Mouse (Mus musculus): ENCODE results near the gene Top2a. TPM values are rescaled to one million over a fixed set of nuclear protein-coding genes. Genes with fewer than 3 reads are reported as not detected.

The Top2a gene
- polyA plus RNA-seq, 1 experiment from 2014 or later = 300 TPM

- Histone ChIP-seq H3K36me3 (ENCODE audit: control insufficient read depth, insufficient read depth, low read length) (peaks cover 2% of the 10 kb centered on the region; the same call in 1 of the 2 replicates), H3K9ac (ENCODE audit: low read depth, low read length) (peak overlapping the region; percentile 76), H3K9me3 (ENCODE audit: control insufficient read depth, low read length) (no peaks in the 10 kb centered on the region), H3K4me2 (replicated peaks; ENCODE audit: low read depth, low read length) (peak overlapping the region; percentile 99), H3K27ac (ENCODE audit: low read depth, low read length) (peak overlapping the region; percentile 70), H3K4me1 (ENCODE audit: control insufficient read depth, insufficient read depth, low read length) (peaks cover 68% of the 10 kb centered on the region), H3K27me3 (ENCODE audit: control insufficient read depth, insufficient read depth, low read length) (no peaks in the 10 kb centered on the region), H3K4me3 (ENCODE audit: low read length) (peak overlapping the region; percentile 75)
- peak; percentile 18; the same call in 1 of the 2 replicates for ATAC-seq (ENCODE audit: low FRiP score, low TSS enrichment)
- WGBS = under 1% methylated on average over 40 of the region's 43 CpGs
Measured at GRCm38 (mm10) chr11:98959437-98960312, 64.3 kb downstream of the Top2a start.

- no peak for ATAC-seq (ENCODE audit: low FRiP score, low TSS enrichment)
- Histone ChIP-seq H3K27me3 (ENCODE audit: control insufficient read depth, insufficient read depth, low read length) (no peaks in the 10 kb centered on the region), H3K4me1 (ENCODE audit: control insufficient read depth, insufficient read depth, low read length) (peaks cover 63% of the 10 kb centered on the region), H3K4me2 (replicated peaks; ENCODE audit: low read depth, low read length) (no peak overlapping the region), H3K27ac (ENCODE audit: low read depth, low read length) (no peak overlapping the region), H3K9ac (ENCODE audit: low read depth, low read length) (0 out of 2 replicates have a peak overlapping the region, but pooled peaks have one; percentile 2), H3K36me3 (ENCODE audit: control insufficient read depth, insufficient read depth, low read length) (peaks cover 11% of the 10 kb centered on the region; the same call in 1 of the 2 replicates), H3K9me3 (ENCODE audit: control insufficient read depth, low read length) (no peaks in the 10 kb centered on the region), H3K4me3 (ENCODE audit: low read length) (no peak overlapping the region)
- 78% methylated on average over 10 of the region's 10 CpGs for WGBS
Measured at GRCm38 (mm10) chr11:98956340-98956739, 67.6 kb downstream of the Top2a start.

GRCm38 (mm10) chr11:98955707-98956235 is 68.2 kb downstream of the Top2a start:
- WGBS = 23% methylated on average over 7 of the region's 7 CpGs
- peaks cover 12% of the 10 kb centered on the region for H3K36me3 ChIP-seq (ENCODE audit: control insufficient read depth, insufficient read depth, low read length)
- H3K4me2 ChIP-seq (replicated peaks; ENCODE audit: low read depth, low read length) = no peak overlapping the region
- H3K27me3 ChIP-seq (ENCODE audit: control insufficient read depth, insufficient read depth, low read length) = no peaks in the 10 kb centered on the region
- no peak overlapping the region for H3K9ac ChIP-seq (ENCODE audit: low read depth, low read length)
- no peak for ATAC-seq (ENCODE audit: low FRiP score, low TSS enrichment)
- no peaks in the 10 kb centered on the region for H3K9me3 ChIP-seq (ENCODE audit: control insufficient read depth, low read length)
- H3K27ac ChIP-seq (ENCODE audit: low read depth, low read length) = peak overlapping the region; percentile 51; the same call in 1 of the 2 replicates
- no peak overlapping the region for H3K4me3 ChIP-seq (ENCODE audit: low read length)
- peaks cover 63% of the 10 kb centered on the region for H3K4me1 ChIP-seq (ENCODE audit: control insufficient read depth, insufficient read depth, low read length)

- Histone ChIP-seq H3K36me3 (ENCODE audit: control insufficient read depth, insufficient read depth, low read length) (peaks cover 19% of the 10 kb centered on the region), H3K4me2 (replicated peaks; ENCODE audit: low read depth, low read length) (peak overlapping the region; percentile 9), H3K4me1 (ENCODE audit: control insufficient read depth, insufficient read depth, low read length) (peaks cover 66% of the 10 kb centered on the region), H3K27me3 (ENCODE audit: control insufficient read depth, insufficient read depth, low read length) (no peaks in the 10 kb centered on the region), H3K9ac (ENCODE audit: low read depth, low read length) (0 out of 2 replicates have a peak overlapping the region, but pooled peaks have one; percentile 20), H3K27ac (ENCODE audit: low read depth, low read length) (peak overlapping the region; percentile 51), H3K4me3 (ENCODE audit: low read length) (peak overlapping the region; percentile 6; the same call in 1 of the 2 replicates), H3K9me3 (ENCODE audit: control insufficient read depth, low read length) (no peaks in the 10 kb centered on the region)
- WGBS = 18% methylated on average over 17 of the region's 17 CpGs
- peak; percentile 43 for ATAC-seq (ENCODE audit: low FRiP score, low TSS enrichment)
Measured at GRCm38 (mm10) chr11:98954801-98955706, 68.9 kb downstream of the Top2a start.

- peaks cover 60% of the 10 kb centered on the region for H3K4me1 ChIP-seq (ENCODE audit: control insufficient read depth, insufficient read depth, low read length)
- H3K9ac ChIP-seq (ENCODE audit: low read depth, low read length) = 0 out of 2 replicates have a peak overlapping the region, but pooled peaks have one; percentile 20
- H3K27me3 ChIP-seq (ENCODE audit: control insufficient read depth, insufficient read depth, low read length) = no peaks in the 10 kb centered on the region
- no peaks in the 10 kb centered on the region for H3K9me3 ChIP-seq (ENCODE audit: control insufficient read depth, low read length)
- 3% methylated on average over 10 of the region's 10 CpGs for WGBS
- peaks cover 20% of the 10 kb centered on the region for H3K36me3 ChIP-seq (ENCODE audit: control insufficient read depth, insufficient read depth, low read length)
- peak overlapping the region; percentile 6; the same call in 1 of the 2 replicates for H3K4me3 ChIP-seq (ENCODE audit: low read length)
- ATAC-seq (ENCODE audit: low FRiP score, low TSS enrichment) = peak; percentile 79
- H3K27ac ChIP-seq (ENCODE audit: low read depth, low read length) = peak overlapping the region; percentile 51
- H3K4me2 ChIP-seq (replicated peaks; ENCODE audit: low read depth, low read length) = peak overlapping the region; percentile 9
Measured at GRCm38 (mm10) chr11:98954373-98954772, 69.6 kb downstream of the Top2a start.

- peak overlapping the region; percentile 51; the same call in 1 of the 2 replicates for H3K27ac ChIP-seq (ENCODE audit: low read depth, low read length)
- no peak for ATAC-seq (ENCODE audit: low FRiP score, low TSS enrichment)
- H3K9me3 ChIP-seq (ENCODE audit: control insufficient read depth, low read length) = no peaks in the 10 kb centered on the region
- peaks cover 55% of the 10 kb centered on the region for H3K4me1 ChIP-seq (ENCODE audit: control insufficient read depth, insufficient read depth, low read length)
- no peak overlapping the region for H3K4me3 ChIP-seq (ENCODE audit: low read length)
- H3K9ac ChIP-seq (ENCODE audit: low read depth, low read length) = no peak overlapping the region
- H3K36me3 ChIP-seq (ENCODE audit: control insufficient read depth, insufficient read depth, low read length) = peaks cover 20% of the 10 kb centered on the region
- H3K4me2 ChIP-seq (replicated peaks; ENCODE audit: low read depth, low read length) = no peak overlapping the region; the same call in 1 of the 2 replicates
- H3K27me3 ChIP-seq (ENCODE audit: control insufficient read depth, insufficient read depth, low read length) = no peaks in the 10 kb centered on the region
- WGBS = 28% methylated on average over 13 of the region's 13 CpGs
Measured at GRCm38 (mm10) chr11:98953835-98954320, 70.1 kb downstream of the Top2a start.

GRCm38 (mm10) chr11:98953361-98953760 is 70.6 kb downstream of the Top2a start:
- no peak overlapping the region for H3K27ac ChIP-seq (ENCODE audit: low read depth, low read length)
- WGBS = 8% methylated on average over 2 of the region's 2 CpGs

GRCm38 (mm10) chr11:98952736-98953135 is 71.3 kb downstream of the Top2a start:
- Histone ChIP-seq H3K9ac (ENCODE audit: low read depth, low read length) (no peak overlapping the region), H3K4me1 (ENCODE audit: control insufficient read depth, insufficient read depth, low read length) (peaks cover 56% of the 10 kb centered on the region), H3K9me3 (ENCODE audit: control insufficient read depth, low read length) (no peaks in the 10 kb centered on the region), H3K4me3 (ENCODE audit: low read length) (no peak overlapping the region), H3K36me3 (ENCODE audit: control insufficient read depth, insufficient read depth, low read length) (peaks cover 20% of the 10 kb centered on the region), H3K4me2 (replicated peaks; ENCODE audit: low read depth, low read length) (no peak overlapping the region), H3K27ac (ENCODE audit: low read depth, low read length) (no peak overlapping the region), H3K27me3 (ENCODE audit: control insufficient read depth, insufficient read depth, low read length) (no peaks in the 10 kb centered on the region)
- no peak for ATAC-seq (ENCODE audit: low FRiP score, low TSS enrichment)
- 64% methylated on average over 2 of the region's 2 CpGs for WGBS

More at GRCm38 (mm10) chr11:98953361-98953760, 70.6 kb downstream of the Top2a start:
- no peak for ATAC-seq (ENCODE audit: low FRiP score, low TSS enrichment)
- Histone ChIP-seq H3K4me3 (ENCODE audit: low read length) (no peak overlapping the region), H3K36me3 (ENCODE audit: control insufficient read depth, insufficient read depth, low read length) (peaks cover 20% of the 10 kb centered on the region), H3K4me1 (ENCODE audit: control insufficient read depth, insufficient read depth, low read length) (peaks cover 53% of the 10 kb centered on the region), H3K9ac (ENCODE audit: low read depth, low read length) (no peak overlapping the region), H3K9me3 (ENCODE audit: control insufficient read depth, low read length) (no peaks in the 10 kb centered on the region), H3K4me2 (replicated peaks; ENCODE audit: low read depth, low read length) (no peak overlapping the region), H3K27me3 (ENCODE audit: control insufficient read depth, insufficient read depth, low read length) (no peaks in the 10 kb centered on the region)
